Mouse (Mus musculus) midbrain, embryonic 16.5 days (tissue): ENCODE data around the gene Gm9774. TPM values are rescaled to one million over a fixed set of nuclear protein-coding genes. Genes with fewer than 3 reads are reported as not detected.

Experiments
- ATAC-seq: fragments of 200-750 bp; cut with Nextera tagmentation; 2 replicates; pipeline ENCODE4 v1.8.0; 2017; ENCODE audit warnings: moderate TSS enrichment
- H3K27ac ChIP-seq: fragments of 300-500 bp; sonication (generic); 2 replicates; pipeline ENCODE4 v1.5.1; 2014; ENCODE audit warnings: mild to moderate bottlenecking, low read length, mixed read lengths
- H3K27me3 ChIP-seq: fragments of 300-500 bp; sonication (generic); 2 replicates; pipeline ENCODE4 v1.6.1; 2014; ENCODE audit warnings: low read depth, low read length, mixed read lengths; ENCODE audit not compliant: control insufficient read depth, insufficient read depth
- H3K36me3 ChIP-seq: fragments of 300-500 bp; sonication (generic); 2 replicates; pipeline ENCODE4 v1.6.1; 2014; ENCODE audit warnings: mild to moderate bottlenecking, low read length, moderate library complexity, mixed read lengths; ENCODE audit not compliant: control insufficient read depth, insufficient read depth
- H3K4me1 ChIP-seq: fragments of 300-500 bp; sonication (generic); 2 replicates; pipeline ENCODE4 v1.6.1; 2014; ENCODE audit warnings: mild to moderate bottlenecking, low read length, mixed read lengths; ENCODE audit not compliant: control insufficient read depth, insufficient read depth
- H3K4me2 ChIP-seq: fragments of 300-500 bp; sonication (generic); 2 replicates; pipeline ENCODE4 v1.6.1; 2014; ENCODE audit warnings: mild to moderate bottlenecking, low read length, mixed read lengths
- H3K4me3 ChIP-seq: fragments of 300-500 bp; sonication (generic); 2 replicates; pipeline ENCODE4 v1.5.1; 2014; ENCODE audit warnings: low read depth, mild to moderate bottlenecking, low read length, moderate library complexity, mixed read lengths
- H3K9ac ChIP-seq: fragments of 300-500 bp; sonication (generic); 2 replicates; pipeline ENCODE4 v1.6.1; 2014; ENCODE audit warnings: low read depth, low read length, mixed read lengths
- H3K9me3 ChIP-seq: fragments of 300-500 bp; sonication (generic); replicated peaks from 2 replicates; pipeline ENCODE4 v1.6.1; 2014; ENCODE audit warnings: mild to moderate bottlenecking, low read length, mixed read lengths; ENCODE audit not compliant: control insufficient read depth, poor library complexity, severe bottlenecking
- WGBS: fragments of 180-500 bp; shearing (Covaris S2); extraction: QIAGEN DNeasy Blood & Tissue Kit; methylation state at CpG from one replicate; pipeline ENCODE4 v1.1.7; 2014; 5-methylcytosine and 5-hydroxymethylcytosine counted together
- polyA plus RNA-seq: library from polyadenylated mRNA; unstranded; fragments of >200 nt; fragmentation: Nextera tagmentation; extraction: Ambion mirVana; gene quantifications from 2 replicates; pipeline ENCODE4 v1.2.1, GENCODE M21; 2015

Gene Gm9774
- polyA plus RNA-seq, 1 experiment from 2014 or later, result 7.5 TPM

DNA sequence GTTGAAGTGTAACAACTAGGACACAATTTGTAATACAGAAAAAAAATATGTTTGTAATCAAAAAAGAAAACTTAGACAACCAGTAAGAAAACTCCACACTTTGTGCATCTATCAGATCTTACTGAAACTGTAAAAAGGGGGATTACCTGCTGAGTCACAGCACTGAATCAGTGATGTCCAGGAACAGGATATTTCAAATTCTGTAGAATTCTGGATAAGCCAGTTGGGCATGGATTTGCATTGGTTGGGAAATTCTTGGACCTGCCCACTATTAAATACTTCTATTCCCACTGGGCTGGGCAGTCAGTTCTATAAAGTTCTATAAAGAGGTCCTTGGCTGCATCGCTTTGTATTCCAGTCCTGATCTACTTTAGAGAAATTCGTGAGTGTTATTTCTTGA lies 11.4 kb downstream of the Gm9774 start, which contains the start of gene Sprr2j-ps:
TSS of gene Sprr2j-ps (plus strand) at position 301 of the 400 bp plus-strand sequence.
- ATAC-seq, result no peak
- WGBS, result 96% methylated on average over 2 of the region's 2 CpGs
- no peaks in the 10 kb centered on the region for H3K9me3 ChIP-seq
- H3K4me2 ChIP-seq, result no peak within 1 kb of the TSS
- no peaks in the 10 kb centered on the region for H3K4me1 ChIP-seq
- no peak within 1 kb of the TSS for H3K9ac ChIP-seq
- H3K4me3 ChIP-seq, result no peak within 1 kb of the TSS
- H3K36me3 ChIP-seq, result no peaks in the 10 kb centered on the region
- H3K27ac ChIP-seq, result no peak within 1 kb of the TSS
- no peaks in the 10 kb centered on the region for H3K27me3 ChIP-seq

DNA sequence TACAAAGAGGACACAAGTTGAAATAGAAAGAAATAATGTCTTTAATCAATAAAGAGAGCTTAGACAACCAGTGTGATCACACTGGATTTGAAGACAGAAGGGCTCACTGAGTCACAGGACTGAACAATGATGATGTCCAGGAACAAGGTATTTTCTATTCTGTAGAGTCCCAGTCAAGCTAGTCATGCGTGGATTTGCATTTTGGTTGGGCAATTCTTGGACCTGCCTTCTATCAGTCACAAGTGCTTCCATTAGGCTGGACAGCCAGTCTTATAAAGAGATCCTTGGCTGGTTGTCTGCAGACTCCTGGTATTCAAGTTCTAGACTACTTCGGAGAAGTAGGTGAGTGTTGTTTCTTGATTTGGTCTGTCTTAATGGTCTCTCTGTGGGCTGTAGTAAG lies 21.5 kb downstream of the Gm9774 start, which contains the start of gene Sprr2i:
TSS of gene Sprr2i (plus strand) at position 301 of the 400 bp plus-strand sequence.
- WGBS, result 91% methylated on average over 2 of the region's 2 CpGs
- ATAC-seq, result no peak

DNA sequence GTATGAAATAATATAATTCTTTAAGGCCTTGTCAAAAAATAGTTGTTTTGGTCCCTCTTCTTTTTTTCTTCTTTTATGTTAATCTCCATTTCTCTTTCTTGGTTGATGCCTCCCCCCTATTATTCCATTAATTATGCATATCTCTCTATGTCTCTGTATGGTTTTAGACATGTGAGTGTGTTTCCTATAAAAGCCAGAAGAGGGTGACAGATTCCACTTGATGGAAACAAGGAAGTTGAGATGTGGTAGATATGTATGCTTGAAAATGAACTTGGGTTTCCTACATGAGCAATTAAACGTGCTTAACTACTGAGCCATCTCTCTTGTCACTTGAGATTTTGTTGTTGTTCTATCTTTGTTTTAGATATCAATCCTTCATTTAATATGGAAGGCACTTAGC lies 34.9 kb downstream of the Gm9774 start:
- ATAC-seq, result no peak
- Histone ChIP-seq H3K4me3 (no peak overlapping the region), H3K9ac (no peak overlapping the region), H3K9me3 (no peaks in the 10 kb centered on the region), H3K27ac (no peak overlapping the region), H3K4me2 (no peak overlapping the region), H3K36me3 (no peaks in the 10 kb centered on the region), H3K4me1 (no peaks in the 10 kb centered on the region), H3K27me3 (no peaks in the 10 kb centered on the region)
- 52% methylated on average over 1 of the region's 1 CpGs for WGBS

More for the DNA sequence above, 21.5 kb downstream of the Gm9774 start, which contains the start of gene Sprr2i:
- no peaks in the 10 kb centered on the region for H3K36me3 ChIP-seq
- H3K9ac ChIP-seq, result no peak within 1 kb of the TSS
- H3K27me3 ChIP-seq, result no peaks in the 10 kb centered on the region
- H3K27ac ChIP-seq, result no peak within 1 kb of the TSS
- H3K4me1 ChIP-seq, result no peaks in the 10 kb centered on the region
- H3K4me2 ChIP-seq, result no peak within 1 kb of the TSS
- H3K9me3 ChIP-seq, result no peaks in the 10 kb centered on the region
- no peak within 1 kb of the TSS for H3K4me3 ChIP-seq

DNA sequence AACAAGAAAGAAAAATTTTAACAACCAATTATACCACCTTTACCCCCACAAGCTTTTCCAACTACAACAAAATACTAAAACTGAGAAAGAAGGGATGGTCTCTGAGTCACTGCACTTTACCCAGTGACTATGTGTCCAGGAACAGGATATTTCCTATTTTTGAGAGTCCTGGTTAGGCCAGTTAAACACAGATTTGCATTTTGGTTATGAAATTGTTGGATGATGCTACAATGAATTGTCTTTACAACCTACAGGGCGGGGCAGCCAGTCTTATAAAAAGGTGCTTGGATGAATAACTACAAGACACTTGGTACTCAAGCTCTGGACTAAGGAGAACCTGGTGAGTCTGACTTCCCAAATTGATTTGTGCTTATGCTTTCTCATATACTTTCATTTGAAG lies 43.8 kb downstream of the Gm9774 start, which contains the start of gene Sprr2h:
TSS of gene Sprr2h (plus strand) at position 301 of the 400 bp plus-strand sequence.
- Histone ChIP-seq H3K9me3 (no peaks in the 10 kb centered on the region), H3K27me3 (no peaks in the 10 kb centered on the region), H3K4me1 (no peaks in the 10 kb centered on the region), H3K36me3 (no peaks in the 10 kb centered on the region), H3K4me2 (no peak within 1 kb of the TSS), H3K27ac (no peak within 1 kb of the TSS), H3K4me3 (no peak within 1 kb of the TSS), H3K9ac (no peak within 1 kb of the TSS)
- ATAC-seq, result no peak
- WGBS, result 94% methylated on average over 1 of the region's 1 CpGs

Other genes starting within 250 kb of the Gm9774 start
- not detected in 2 replicates for gene Sprr2a1, start 213.6 kb downstream of the Gm9774 start, polyA plus RNA-seq
- gene Sprr2a2, start 213.5 kb downstream of the Gm9774 start, polyA plus RNA-seq, result 0.09 TPM in 1 of 2 replicates, not detected in the other
- not detected in 2 replicates for gene Sprr2a3, start 144.0 kb downstream of the Gm9774 start, polyA plus RNA-seq
- gene Sprr2b, start 112.8 kb downstream of the Gm9774 start, polyA plus RNA-seq, result not detected in 2 replicates
- not detected in 2 replicates for gene Sprr2d, start 90.3 kb downstream of the Gm9774 start, polyA plus RNA-seq
- not detected in 2 replicates for gene Sprr2e, start 77.3 kb downstream of the Gm9774 start, polyA plus RNA-seq
- not detected in 2 replicates for gene Sprr2f, start 64.2 kb downstream of the Gm9774 start, polyA plus RNA-seq
- gene Sprr2h, start 43.7 kb downstream of the Gm9774 start, polyA plus RNA-seq, result not detected in 2 replicates
- not detected in 2 replicates for gene Sprr2i, start 21.4 kb downstream of the Gm9774 start, polyA plus RNA-seq
- gene Sprr2j-ps, start 11.3 kb downstream of the Gm9774 start, polyA plus RNA-seq, result not detected in 2 replicates
- gene Sprr2k, start 3.2 kb upstream of the Gm9774 start, polyA plus RNA-seq, result not detected in 2 replicates
- not detected in 2 replicates for gene Sprr1b, start 9.4 kb upstream of the Gm9774 start, polyA plus RNA-seq
- not detected in 2 replicates for gene Sprr3, start 29.3 kb upstream of the Gm9774 start, polyA plus RNA-seq
- gene Sprr1a, start 56.5 kb upstream of the Gm9774 start, polyA plus RNA-seq, result 0.24 TPM in 1 of 2 replicates, not detected in the other
- gene Sprr4, start 71.1 kb upstream of the Gm9774 start, polyA plus RNA-seq, result not detected in 2 replicates
- gene 2310046K23Rik, start 105.1 kb upstream of the Gm9774 start, polyA plus RNA-seq, result not detected in 2 replicates
- gene Ivl, start 144.3 kb upstream of the Gm9774 start, polyA plus RNA-seq, result not detected in 2 replicates
- gene Smcp, start 159.6 kb upstream of the Gm9774 start, polyA plus RNA-seq, result not detected in 2 replicates
- not detected in 2 replicates for gene 2210017I01Rik, start 178.1 kb upstream of the Gm9774 start, polyA plus RNA-seq
- not detected in 2 replicates for gene Lce6a, start 192.2 kb upstream of the Gm9774 start, polyA plus RNA-seq
- not detected in 2 replicates for gene Lce1a1, start 218.9 kb upstream of the Gm9774 start, polyA plus RNA-seq
- gene Lce1b, start 227.5 kb upstream of the Gm9774 start, polyA plus RNA-seq, result not detected in 2 replicates
- gene Lce1a2, start 240.9 kb upstream of the Gm9774 start, polyA plus RNA-seq, result not detected in 2 replicates
- gene Lce1c, start 249.8 kb upstream of the Gm9774 start, polyA plus RNA-seq, result not detected in 2 replicates